Mouse (Mus musculus): Measurements from ENCODE around the gene Ccdc171.
"Not testable (repeated sequence)": the region's sequence is repeated elsewhere in the genome, so short reads cannot be mapped to it uniquely, and the experiment has no call there.

Ccdc171 gene

GRCm38 (mm10) chr4:83658415-83658814, 133.1 kb downstream of the Ccdc171 start:
- no peak for DNase-seq

GRCm38 (mm10) chr4:83659411-83659810, 134.1 kb downstream of the Ccdc171 start:
- DNase-seq = no peak

DNA sequence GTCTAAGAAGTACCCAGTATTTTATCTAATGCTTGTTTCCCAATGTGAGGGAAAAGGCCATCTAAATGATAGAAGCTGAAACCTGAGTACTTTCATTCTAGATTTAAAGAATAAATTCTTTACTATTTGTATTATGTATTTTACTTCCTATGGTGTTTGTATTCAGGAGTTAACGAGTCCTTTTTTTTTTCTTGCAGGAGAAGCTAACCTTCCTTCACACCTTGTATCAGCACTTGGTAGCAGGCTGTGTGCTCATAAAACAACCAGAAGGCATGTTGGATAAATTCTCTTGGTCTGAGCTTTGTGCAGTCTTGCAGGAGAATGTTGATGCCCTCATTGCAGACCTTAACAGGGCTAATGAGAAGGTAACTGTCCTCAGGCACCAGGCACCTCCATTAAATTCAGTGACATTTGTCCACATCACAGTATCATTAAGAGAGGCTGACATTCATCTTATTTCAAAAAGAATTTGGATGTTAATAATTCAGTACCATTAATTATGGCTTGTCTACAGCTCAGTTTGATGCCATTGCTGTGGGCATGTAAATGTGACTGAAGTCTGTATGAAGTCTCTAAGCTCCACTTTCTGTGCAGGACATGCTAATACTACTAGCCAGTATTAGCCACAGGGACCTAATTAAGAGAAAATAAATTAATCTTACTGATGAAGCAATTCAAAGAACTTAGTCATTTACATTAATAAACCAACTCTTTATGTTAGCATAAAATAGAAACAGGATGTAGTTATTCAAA, 136.3 kb downstream of the Ccdc171 start:
- DNase-seq = no peak

DNA sequence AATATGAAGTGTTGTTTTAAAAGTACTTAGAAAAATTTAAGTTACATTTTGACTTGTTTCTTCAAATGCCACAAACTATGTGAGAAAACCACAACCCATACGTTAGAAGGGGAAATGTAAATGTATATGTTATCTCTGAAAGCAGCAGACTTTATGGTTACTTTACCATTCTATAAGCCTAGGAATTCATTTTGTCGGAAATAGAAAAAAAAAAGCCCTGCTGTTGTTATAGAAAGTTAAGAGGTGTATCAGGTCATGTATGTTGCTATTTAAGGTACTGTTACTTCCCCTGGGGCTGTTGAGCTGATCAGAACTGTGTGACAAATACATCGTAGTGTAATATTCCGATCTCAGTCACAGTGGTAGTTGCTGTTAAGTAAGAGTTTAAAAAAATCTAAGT, 137.0 kb downstream of the Ccdc171 start:
- DNase-seq = no peak

GRCm38 (mm10) chr4:83669552-83669951, 144.2 kb downstream of the Ccdc171 start:
- DNase-seq = no peak

DNA sequence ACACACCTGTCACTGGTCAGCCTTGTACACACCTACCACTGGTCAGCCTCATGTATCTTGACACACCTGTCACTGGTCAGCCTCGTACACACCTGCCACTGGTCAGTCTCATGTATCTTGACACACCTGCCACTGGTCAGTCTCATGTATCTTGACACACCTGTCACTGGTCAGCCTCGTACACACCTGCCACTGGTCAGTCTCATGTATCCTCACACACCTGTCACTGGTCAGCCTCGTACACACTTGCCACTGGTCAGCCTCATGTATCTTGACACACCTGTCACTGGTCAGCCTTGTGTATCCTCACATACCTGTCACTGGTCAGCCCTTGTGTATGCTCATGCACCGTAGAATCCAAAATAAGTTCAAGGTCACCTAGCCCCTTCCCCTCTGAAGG, 150.0 kb downstream of the Ccdc171 start:
- DNase-seq = not testable (repeated sequence)

GRCm38 (mm10) chr4:83676444-83676843, 151.1 kb downstream of the Ccdc171 start:
- no peak for DNase-seq

- no peak for DNase-seq
These were observed 155.7 kb downstream of the Ccdc171 start for GRCm38 (mm10) chr4:83681081-83681480.

- no peak for DNase-seq
These were observed 157.5 kb downstream of the Ccdc171 start for GRCm38 (mm10) chr4:83682866-83683265.

- DNase-seq = no peak
These were observed 174.8 kb downstream of the Ccdc171 start for GRCm38 (mm10) chr4:83700190-83700589.

DNA sequence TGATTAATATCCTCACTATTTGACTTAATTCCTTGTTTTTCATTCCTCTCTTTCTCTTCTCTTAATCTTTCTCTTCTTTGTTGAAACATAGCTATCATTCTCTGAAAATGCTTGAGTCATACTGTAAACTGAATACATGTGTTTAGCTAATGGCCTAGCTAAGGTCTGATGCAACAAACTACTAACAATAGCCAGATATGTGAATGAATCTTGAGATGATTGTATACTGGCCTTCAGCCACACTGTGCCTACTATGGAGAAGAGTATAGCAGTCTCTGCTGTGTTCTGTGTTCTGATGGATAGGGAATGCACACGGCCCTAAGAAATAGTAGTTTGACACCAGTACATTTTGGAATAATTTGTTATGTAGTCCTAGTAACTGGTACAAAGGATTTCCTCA, 191.7 kb downstream of the Ccdc171 start:
- no peak for DNase-seq

DNA sequence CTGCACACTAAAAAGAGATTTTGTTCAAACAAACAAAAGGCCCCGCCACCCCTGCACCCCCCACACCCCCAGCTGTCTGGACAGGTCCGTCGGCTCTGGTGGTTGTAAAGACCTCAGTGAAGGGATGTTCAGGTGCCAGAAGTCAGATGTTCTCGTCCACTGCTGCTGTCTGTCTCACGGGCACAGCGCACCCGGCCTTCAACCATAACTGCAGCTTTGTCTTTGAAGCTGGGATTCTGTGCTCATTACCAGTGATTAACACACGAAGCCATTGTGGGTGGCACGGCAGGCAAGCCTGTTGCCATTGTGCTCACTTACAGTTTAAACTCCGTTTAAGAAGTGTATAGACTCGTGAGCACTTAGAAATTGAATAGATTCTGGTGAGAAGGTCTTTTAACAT, 194.5 kb downstream of the Ccdc171 start:
- no peak for DNase-seq

- peak; percentile 14 for DNase-seq
These were observed 199.8 kb downstream of the Ccdc171 start for GRCm38 (mm10) chr4:83725136-83725535.

GRCm38 (mm10) chr4:83739137-83739890, 214.0 kb downstream of the Ccdc171 start:
- no peak for DNase-seq

- no peak for DNase-seq
These were observed 214.5 kb downstream of the Ccdc171 start for GRCm38 (mm10) chr4:83739891-83740277.

GRCm38 (mm10) chr4:83742806-83743460, 217.6 kb downstream of the Ccdc171 start:
- DNase-seq = peak; percentile 5

DNA sequence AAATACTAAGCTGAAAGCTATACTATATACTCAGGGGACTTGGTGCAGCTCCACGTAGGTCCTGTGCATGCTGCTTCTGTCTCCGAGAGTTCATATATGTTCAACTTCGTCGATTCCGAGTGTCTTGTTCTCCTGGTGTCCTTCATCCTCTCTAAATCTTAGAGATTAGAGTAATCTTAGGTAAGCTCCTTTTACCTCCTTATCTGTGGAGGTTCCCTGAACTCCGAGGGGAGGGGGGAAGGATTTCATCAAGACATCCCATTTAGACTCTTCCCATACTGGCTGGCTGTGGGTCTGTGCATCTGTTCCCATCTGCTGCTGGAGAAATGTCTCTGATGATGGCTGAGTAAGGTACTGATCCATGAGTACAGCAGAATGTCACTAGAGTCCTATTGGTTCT, 249.8 kb downstream of the Ccdc171 start:
- no peak for DNase-seq

DNA sequence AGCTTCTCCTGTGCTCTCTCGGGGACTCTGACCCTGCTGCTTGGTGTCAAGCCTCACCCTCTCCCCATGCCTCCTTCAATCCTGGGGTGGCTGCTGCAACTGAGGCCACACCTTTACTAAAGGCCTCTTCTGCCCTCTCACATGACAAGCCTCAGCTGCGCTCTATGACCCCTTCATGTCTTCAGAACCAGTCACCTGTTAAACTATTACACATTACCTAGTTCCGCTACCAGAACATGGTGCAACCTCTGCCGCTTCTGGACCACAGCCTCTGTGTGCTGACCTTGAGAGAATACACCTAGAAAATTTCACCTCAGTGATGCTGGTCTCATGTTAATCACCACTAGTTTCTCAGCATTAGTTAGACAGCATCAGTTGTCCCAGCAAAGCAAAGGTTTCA, 254.7 kb downstream of the Ccdc171 start:
- no peak for DNase-seq

GRCm38 (mm10) chr4:83785115-83785514, 259.8 kb downstream of the Ccdc171 start:
- DNase-seq = no peak

DNA sequence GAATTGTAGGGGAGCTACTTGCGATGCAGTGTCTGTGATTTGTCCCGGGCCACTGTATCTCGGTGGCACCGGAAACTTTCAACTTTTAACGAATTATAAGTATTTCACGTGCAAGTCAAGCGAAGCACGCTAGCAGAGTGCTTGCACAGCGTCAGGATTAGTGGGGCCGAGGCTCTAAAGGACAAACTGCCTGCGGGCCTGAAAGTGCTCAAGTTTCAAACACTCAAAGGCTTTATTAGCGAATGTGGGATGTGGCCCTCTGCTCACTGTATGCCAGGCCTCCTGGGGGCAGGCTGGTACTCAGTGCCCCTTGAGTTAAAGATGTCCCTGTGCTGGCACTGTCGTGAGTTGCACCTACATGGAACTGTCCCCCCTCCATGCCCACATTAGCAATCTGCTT, 266.5 kb downstream of the Ccdc171 start:
- no peak for DNase-seq

DNA sequence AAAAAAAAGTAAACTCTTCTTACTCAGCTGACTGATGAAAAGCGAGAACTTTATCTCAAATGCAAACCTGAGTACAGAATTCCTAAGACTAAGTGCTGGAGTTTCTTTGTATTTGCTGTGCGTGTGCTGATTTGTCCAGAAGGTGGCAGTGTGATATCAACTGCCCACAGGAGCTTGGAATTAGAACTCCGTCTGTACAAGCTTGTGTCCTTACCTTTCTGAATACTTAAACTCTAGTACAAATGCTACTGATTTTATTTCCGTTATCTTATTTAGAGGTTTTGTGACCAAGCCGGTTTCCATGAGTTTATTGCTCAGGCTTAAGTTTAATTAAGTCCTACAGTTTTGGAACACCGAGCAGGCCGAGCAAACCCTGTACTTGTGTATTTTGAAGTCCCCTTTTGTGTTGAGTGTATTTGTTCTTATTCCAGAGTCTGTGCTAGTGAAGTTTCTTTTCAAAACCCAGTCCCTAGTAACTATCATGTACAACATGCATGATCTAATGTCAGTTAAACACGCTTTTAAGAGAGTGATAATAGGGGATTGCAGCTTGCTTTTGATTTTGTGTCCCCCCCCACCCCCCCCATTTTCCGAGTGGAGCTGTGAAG, 269.1 kb downstream of the Ccdc171 start:
- peak; percentile 40 for DNase-seq

- DNase-seq = no peak
These were observed 269.6 kb downstream of the Ccdc171 start for GRCm38 (mm10) chr4:83794930-83795459.

DNA sequence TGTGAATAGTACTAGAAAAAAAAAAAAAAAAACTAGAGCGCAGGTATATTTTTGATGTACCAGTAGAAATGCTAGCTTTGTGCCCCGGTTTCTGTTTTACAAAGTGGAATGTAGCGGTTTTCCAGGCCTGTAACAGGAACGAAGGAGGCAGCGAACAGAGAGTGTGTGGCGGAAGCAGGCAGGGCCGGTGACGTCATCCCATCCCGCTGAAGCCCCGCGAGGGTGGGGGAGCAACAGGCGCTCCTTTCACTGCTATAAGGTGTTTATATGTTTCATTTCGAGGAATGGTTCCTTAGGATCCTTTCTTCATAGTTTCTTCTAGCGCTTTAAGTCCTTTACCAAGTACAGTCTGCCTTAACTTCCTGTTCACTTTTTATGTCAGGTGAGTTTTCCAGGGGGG, 272.6 kb downstream of the Ccdc171 start:
- no peak for DNase-seq
